Mouse (Mus musculus): ENCODE results near the gene Tusc2.

Tusc2 gene

DNA sequence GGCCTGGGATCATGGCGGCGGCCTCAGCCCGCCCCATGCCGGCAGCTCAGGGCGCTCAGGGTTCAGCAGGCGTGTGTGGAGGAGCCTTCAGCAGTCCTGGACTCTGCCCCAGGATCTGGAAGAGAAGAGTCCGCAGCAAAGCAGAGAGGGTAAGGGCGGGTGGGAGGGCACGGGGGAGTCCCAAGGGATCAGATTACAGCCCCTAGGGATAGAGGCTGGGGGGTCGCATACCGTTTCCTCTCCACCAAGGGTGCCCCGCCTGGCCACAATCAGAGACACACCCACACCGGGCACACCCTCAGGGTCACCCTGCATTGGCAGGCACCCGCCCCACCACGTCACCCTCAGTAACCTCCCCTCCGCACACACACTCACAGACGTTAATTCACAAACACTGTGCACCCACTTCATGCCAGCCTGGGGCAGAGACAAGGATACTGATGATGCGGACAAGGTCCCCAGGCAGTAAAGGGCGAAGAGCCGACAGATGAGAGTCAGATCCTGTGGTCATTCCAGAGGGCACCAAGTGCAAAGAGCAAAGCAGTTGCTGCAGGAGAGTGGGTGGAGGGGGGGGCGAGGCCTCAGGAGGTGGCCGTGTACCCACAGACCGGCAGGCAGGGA lies 42.1 kb downstream of the Tusc2 start:
- in situ Hi-C loops (cut with MboI, MseI): no loop called here

DNA sequence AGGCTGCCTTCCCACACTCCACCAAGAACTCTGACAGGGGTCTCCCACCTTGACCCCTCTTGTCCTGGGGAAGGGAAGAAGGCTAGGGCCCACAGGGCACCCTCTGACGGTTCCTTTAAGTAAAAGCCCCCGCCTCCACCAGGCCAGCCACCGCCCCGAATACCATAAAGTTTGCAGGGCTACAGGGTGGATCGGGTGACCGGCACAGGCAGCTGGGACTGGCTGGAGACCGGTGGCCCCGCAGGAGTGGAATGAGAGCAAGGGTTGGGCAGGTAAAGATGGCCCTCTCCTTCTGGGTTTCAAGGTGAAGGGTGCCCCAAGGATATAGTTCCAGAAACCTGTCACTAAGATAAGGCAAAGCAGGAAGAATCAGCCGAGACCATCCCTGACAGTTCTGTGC lies 43.5 kb downstream of the Tusc2 start:
- in situ Hi-C loops (cut with MboI, MseI): no loop called here

DNA sequence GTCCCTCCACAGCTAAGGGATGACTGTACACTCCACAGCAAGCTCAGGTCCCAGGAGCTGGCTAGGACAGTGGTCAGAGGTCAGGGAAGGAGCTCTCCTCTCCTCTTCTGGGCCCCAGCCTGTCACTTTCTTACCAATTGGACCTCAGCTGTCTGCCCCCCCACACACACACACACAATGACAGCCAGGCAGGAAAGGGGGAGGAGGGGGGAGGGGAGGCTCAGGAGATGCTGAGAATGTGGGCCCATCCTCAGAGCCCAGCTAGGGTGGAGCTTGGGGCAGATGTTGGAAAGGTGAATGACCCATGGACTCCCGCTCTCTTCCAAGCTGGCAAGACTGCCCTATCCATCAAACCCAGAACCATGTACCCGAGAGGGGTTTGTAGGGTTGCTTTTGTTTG lies 44.0 kb downstream of the Tusc2 start:
- in situ Hi-C loops (cut with MboI, MseI): no loop called here

DNA sequence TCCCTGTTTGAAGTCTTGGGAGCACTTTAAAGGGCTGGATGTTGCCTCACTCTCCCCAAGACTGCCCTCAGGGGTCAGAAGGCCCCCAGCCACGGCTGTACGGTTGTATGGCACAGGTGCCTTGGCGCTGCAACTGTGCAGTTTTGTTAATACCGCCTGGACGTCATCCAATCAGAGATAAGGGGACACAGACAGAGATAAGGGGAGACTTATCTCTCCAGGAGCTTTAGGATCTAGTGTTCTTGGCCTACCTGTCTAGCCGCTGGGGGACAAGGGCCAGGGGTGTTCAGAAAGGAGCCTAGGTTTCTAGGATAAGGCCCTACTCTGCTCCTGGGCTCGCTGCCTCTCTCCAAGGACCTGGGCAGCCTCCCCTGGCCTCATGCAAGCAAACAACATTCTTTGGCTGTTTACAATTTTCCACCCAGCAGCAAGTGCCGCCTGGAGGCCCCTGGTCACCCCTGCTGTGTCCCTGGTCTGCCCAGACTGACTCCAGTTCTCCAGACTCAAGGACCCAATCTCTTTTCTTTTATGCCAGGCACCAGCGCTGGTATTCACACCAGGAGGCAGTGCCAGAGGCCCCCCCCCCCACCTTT lies 44.7 kb downstream of the Tusc2 start:
- in situ Hi-C loops (cut with MboI, MseI): no loop called here

DNA sequence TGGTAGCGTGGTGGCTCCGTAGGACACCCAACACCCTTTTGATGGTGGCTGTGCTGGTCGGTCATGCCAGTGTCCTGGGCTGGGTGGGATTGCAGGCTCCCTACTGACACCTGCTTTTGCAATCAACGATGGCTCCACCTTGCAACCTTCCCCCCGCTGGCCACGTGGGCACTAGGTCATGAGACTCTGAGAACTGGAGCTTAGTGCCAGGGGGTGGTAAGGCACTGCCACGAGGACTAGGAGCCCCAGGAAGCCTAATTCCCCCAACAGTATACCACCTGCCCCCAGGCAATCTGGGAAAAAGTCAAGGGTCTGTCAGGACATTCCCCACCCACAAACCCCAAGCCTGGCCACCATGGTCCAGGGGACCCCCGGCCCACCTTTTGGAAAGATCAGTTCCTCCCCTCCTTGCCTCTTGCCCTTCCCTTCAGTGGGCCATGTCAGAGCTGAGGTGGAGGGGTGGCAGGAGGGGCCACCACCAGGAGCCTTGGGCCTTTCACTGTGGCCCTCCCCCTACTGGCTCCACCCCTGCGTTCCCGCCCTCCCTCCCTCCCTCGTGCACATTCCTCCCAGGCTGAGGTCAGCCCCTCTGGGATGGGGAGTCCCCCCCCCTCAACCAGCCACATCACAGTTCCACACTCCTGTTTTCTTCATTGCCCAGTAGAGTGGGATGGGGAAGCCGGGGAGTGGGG lies 45.8 kb downstream of the Tusc2 start, which contains the start of gene Sema3b:
Gene Sema3b (minus strand): TSS at position 489 of the 692 bp plus-strand sequence.
- in situ Hi-C loops (cut with MboI, MseI): no loop called here

DNA sequence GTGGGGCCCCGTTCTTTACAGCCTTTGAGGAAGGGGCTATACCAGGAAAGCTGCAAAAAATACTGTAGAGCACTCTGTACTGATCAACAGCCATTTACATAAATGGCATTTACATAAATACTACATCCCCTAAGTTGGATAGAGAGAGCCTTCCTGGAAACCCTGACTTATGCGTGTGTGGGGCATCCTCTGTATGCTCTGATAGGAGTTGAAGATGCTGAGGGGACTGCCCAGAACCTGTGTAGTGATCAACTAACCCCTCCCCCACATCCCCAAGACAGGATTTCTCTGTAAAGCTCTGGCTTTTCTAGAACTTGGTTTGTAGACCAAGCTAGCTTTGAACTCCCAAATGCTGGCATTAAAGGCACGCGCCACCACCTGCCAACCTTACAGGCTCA lies 46.4 kb downstream of the Tusc2 start:
- in situ Hi-C loops (cut with MboI, MseI): no loop called here

DNA sequence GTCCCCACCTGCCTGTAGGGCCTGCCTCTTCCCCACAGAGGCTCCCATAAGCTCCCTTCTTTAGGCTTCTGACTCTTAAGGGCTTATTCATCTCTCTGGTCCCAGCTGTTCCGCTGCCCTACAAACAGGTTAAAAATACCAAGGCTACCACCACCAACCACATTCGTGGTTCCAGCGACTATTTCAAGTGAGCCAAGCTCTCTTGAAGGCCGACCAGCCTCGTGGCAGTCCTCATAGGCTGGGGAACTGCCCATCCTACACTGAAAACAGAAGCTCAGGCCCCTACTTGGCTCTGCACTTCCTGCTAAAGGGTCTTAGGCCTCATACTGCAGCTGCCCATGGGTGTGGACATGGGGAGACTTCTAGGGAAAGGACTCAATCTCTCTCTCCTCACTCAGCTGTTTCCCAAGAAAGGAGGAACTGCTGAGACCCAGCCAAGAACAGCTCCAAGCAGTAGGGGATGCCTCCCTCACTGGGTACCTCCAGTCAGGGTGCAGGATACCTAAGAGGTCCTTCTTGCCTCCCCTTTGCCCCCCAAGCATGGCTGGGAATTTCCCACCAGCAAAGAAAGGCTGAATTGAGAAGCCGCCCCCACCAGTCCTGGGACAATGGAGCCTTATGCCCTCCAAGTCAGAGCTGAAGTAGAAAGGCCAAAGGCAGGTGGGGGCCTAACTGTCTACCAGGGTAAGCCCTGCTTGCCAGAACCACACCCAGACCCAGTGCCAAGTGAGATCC lies 48.6 kb downstream of the Tusc2 start:
- in situ Hi-C loops (cut with MboI, MseI): no loop called here

DNA sequence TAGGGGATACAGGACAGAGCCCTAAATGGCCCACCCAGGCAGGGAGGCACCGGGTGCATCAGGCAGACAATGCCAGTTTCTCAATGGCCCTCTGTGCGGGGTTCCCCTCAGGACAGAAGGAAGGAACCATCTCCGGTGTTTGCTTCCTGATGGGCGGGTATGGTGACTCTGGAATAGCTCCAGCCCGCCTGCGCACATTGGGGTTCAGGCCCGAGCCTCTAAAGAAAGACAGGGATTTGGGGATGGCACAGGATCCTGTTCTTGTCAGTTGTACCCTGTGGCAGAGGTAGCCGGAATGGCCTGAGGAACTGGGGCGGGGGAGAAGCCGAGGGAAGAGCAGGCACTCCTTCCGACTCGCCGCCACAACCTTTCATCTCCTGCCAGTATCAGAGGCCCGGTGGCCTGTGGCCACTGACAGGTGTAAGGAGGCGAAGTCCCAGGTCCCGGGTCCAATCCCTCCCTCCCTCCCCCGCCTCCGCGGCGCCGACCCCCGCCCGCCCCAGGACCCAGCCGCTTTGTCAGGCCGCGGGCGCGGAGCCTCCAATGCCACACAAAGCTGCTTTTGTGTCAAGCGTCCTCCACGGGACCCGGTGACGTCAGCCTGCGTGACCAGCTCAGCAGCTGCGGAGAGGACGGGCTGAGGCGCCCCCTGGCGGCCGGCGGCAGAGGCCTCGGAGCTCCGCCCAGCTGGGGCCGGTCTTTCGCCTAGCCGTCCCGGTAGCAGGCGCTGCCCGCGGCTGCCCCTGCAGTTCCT lies 49.3 kb downstream of the Tusc2 start:
- in situ Hi-C loops (cut with MboI, MseI): no loop called here

DNA sequence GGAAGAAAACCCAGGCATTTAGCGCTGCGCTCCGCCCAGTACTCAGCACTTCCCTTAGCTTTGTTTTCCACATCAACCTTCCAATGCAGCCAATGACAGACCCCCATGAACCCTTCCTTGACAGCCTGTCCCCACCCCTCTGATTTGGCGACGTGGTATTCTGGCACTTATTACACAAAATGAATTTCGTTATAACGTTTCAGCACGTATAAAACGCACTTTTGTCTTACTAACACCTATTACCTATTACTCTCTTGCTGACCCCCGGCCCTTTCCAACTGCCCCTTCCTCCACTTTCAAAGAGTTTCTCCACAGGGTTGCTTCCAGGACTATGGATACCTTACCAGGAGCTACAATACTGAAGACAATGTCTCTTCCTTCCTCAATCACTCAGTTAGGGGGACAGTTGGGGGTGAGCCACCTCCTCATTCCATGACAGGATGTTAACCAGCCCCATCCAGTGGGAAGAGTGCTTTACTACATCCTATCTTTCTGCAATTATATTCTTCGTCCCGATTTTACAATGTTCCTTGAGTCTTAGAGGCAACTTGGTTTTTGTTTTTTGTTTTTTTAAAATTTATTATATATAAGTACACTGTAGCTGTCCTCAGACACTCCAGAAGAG lies 50.0 kb downstream of the Tusc2 start:
- in situ Hi-C loops (cut with MboI, MseI): no loop called here

DNA sequence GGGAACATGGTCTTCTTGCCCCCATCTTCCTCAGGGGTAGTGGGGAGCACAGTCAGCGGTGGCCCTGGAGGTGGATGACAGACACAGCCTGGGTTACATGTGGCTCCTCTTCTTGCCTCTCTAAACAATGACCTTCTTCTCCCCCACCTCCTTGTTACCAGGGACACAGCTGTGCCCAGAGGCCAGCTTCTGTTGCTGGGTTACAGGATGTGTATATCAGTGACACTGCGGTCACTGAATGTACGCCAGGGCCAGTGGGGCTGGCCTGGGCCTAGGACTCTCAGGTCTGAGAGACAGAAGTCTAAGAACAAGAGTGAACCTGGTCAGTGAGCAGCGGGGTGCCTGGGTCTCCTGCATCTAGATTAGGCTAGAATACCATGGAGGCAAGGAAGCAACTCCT lies 52.0 kb downstream of the Tusc2 start:
- in situ Hi-C loops (cut with MboI, MseI): no loop called here
